Mouse (Mus musculus) lung, postnatal 36 days (tissue): ENCODE measurements around the gene Scin.

Source experiments
- DNase-seq: peaks from one replicate; pipeline ENCODE4 v3.0.0; 2022; ENCODE audit warnings: mixed read lengths

Gene Scin

DNA sequence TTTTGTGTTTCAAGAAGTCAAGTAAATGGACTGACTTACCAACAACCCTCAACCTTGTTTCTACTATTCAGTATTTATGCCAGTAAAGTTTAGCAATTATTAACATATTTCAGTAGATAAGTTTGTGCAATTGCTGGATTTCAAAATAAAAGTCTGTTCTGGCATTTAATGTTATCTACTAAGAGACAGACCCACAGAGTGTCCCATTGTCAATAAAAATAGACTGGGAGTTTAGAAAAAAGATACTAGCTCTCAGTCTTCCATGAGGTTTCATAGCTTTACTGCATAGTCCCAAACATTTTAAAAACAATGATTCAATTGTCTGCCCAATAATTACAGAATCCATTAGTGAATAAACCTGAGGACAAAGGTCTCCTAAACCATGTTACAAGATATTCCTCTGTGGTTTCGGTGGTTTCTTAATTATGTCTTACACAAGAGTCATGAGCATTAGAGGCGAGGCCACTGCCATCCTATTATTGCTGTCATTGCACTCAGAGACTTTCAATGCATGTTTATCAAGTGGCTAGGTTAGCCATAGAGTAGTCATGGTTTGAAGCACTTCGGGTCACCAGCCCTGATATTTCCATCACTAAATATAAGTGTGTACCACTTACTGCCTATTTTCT, 110.9 kb downstream of the Scin start:
- DNase-seq, result no peak

DNA sequence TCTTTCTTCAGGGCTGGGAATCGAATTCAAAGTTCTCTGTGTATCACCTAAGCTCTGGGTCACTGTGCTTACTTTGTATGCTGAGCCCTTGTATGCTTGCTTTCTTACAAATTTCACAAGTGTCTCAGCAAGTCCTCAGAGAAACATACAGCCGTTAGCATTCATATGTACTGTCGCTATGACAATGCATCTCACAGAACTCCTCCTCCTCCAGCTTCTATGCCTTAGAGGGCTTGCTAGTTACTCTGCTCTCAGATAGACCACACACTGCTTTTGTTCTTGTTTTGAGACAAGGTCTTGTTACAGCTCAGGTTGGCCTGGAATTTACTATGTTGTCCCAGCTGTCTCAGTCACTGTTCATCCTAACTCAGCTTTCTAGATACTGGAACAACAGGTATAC, 111.7 kb downstream of the Scin start:
- DNase-seq, result no peak

DNA sequence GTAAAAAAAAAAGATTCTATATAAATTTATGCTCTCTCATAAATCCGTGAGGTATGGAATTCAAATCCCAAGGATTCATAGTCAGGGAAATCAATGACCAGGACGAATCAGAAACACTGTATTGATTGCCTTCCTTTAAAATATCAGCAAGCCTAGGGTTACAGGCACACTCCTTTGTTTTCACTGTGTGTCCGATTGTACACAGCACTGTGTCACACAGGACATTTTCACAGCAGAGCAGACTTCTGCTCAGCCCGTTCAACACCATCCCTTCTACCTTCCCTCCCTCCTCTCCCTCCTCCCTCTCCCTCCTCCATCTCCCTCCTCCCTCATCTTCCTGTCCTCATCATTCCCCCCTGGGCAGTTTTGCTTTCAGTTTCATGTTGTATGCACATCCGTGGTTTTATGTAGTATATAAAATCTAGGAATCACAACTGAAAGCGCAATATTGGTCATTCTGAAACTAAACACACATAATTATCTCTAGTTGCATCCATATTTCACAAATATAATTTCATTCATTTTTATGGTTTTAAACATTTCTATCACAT, 116.0 kb downstream of the Scin start:
- no peak for DNase-seq

DNA sequence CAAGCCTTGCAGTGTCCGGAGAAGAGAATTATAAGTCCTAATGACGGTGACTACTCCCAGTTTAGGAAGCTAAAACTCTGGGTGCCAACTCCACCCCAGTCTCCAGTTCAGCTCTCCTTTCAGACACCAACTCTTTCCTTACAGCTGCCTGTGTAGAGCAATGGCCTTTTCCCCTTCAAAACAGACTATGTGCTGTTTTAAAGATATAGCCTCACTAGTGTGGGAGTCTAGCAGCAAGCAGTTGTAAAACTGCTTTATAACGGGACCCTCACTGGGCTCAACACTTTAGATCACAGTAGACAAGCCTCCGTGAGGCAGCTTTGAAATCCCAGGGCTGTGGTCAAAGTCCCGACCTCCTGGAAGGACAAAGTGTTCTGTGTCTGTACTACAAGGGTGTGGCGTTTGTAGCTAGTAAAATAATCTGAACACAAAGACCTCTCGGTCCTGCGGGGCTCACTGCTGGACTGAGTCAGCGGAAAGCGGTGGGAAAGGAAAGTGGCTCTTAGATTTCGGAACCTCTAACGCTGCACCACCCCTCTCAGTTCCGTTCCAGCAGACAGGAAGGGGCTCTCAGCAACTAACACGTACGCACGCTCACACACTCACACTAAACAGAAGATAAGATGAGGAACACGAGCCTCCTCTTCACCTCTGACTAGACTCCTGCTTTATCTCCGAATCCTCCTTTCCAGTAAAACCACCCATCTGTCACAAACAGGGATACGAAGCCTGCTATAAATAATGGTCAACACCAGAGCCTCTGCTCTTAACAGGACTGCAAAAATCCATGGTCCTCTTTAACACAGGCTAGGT, 117.2 kb downstream of the Scin start:
- DNase-seq, result peak; percentile 87

DNA sequence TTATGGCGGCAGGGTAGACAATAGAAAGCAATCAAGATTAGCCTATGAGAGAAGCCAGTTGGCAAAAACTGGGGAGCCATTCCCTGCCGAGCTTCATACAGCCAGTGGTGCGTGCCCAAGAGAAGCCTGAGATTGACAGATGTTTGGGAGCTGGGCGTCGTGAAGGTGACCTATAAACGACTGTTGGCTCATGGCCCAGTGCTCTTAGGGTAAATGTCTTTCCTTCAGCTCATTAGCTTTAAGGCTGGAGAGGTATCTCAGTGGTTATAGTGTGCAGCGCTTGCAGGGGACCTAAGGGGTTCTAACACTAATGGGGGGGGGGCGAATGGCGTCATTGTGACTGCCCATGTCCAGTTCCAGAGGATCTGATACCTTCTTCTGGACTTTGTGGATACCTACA, 118.0 kb downstream of the Scin start:
- DNase-seq, result no peak

DNA sequence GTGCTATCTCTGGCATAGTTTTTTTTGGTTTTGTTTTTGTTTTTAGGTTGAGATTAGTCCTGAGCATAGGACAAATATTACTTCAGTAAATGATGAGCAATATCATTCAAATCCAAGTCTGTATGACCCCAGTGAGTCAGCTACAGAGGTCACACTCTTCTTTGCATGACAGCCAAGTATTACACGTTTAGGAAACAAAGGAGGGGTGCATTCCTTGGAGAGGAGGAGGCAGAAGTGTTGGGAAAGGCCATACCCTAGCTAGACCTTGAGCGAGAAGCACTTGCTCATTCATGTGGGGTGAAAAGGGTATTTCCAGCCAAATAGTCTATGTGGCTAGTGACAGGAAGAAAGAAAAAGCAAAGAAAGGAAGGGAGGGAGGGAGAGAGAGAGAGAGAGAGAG, 124.2 kb downstream of the Scin start:
- DNase-seq, result no peak
